Mouse (Mus musculus) left cerebral cortex, postnatal 10 days (tissue): ENCODE measurements around the gene Ctnnbip1. TPM values are rescaled to one million over a fixed set of nuclear protein-coding genes. Genes with fewer than 3 reads are reported as not detected.

Experiments used
- DNase-seq, 2 experiments: peaks; one replicate each; pipeline ENCODE4 v3.0.0; 2021 to 2022; ENCODE audit warnings: low spot score in 2 of 2, mixed read lengths in 1 of 2; ENCODE audit errors: extremely low spot score in 1 of 2
- intact Hi-C: fragments of 180-260 bp; cut with DNase I; formaldehyde crosslinking; loops from one replicate; pipeline ENCODE4 v1.15.1; 2025
- total RNA-seq, 2 experiments: library from RNA; stranded (reverse); gene quantifications; 2 replicates each; pipeline ENCODE4 v1.2.3; 2021

Gene Ctnnbip1
- total RNA-seq, 2 experiments from 2014 or later: 65.3 to 73.2 TPM

DNA sequence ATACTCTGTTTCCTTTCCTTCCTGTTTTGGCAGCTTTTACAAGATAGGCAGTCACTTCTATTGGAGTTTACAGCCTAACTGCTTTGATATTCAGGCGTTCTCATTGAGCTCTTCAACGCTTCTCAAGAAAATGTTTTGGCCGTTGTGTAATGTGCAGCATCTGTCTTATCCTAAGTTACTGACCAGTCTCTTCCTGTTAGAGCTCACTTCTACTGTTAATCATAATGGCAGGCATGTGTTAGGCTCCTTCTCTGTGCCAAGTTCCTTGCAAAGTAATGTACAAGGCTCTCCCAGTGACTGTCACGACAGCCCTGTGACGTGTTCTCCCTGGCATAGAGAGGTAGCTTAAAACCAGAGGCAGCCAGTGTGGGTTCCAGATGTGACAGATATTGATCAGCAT, 33.7 kb downstream of the Ctnnbip1 start:
- no peak for DNase-seq
- intact Hi-C loops: no loop called here

DNA sequence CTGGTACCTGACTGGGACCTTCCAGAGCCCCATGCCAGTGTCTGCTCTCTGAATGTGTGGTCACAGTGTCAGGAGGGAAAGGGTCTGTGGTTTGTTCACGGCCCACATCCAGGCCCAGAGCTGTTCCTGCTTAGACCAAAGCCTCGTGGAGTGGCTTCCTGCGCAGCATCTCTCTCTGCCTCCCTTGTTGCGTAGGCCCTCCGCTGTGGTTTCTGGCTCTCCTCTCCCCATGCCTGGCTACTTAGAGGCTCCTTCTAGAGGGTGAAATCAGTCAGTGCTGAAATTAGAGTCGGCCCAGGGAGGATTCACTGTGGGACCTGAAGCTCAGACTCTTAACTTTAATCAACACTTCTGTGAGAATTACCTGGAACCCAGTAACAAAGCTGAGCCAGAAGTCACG, 35.8 kb downstream of the Ctnnbip1 start:
- intact Hi-C loops: no loop called here
- DNase-seq: no peak

DNA sequence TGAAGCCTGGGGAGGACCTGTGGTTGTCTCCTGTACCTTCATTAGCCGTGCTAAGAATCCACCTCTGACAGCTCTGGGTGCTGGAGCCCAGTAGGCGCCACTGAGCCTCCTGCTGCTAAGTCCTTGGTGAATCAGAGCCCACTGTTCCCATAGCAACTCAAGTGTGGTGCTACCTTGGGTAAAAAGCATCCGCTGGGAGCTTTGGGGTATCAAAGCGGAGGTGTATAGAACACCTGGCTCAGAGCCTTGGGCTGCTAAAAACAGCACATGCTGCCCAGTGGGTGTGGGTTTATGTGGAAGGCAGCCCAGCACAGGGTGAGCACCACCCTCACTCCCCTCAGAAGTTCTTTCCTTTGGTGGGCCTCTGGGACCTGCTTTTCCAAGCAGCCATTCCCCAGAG, 38.1 kb downstream of the Ctnnbip1 start:
- intact Hi-C loops: no loop called here
- DNase-seq: peak in 1 of 2 experiments; percentile 61

DNA sequence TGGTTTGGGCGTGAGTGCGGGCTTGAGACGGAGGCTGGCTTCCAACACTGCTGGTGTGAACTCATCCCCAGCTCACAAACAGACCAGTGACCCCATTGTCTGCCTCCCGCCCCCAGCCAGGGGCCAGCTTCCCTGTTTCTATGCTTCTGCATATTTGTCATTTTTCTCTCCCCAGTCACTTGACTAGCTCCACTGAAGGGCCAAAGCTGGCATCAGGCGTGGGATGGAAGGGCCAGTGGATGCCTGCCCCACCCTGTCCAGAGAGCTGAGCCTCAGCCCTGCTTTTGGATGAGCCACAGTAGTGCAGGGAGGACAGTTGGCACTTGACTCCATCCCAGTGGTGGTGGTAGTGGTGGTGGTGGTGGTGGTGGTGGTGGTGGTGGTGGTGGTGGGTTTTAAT, 39.9 kb downstream of the Ctnnbip1 start:
- intact Hi-C loops: no loop called here
- DNase-seq: no peak

DNA sequence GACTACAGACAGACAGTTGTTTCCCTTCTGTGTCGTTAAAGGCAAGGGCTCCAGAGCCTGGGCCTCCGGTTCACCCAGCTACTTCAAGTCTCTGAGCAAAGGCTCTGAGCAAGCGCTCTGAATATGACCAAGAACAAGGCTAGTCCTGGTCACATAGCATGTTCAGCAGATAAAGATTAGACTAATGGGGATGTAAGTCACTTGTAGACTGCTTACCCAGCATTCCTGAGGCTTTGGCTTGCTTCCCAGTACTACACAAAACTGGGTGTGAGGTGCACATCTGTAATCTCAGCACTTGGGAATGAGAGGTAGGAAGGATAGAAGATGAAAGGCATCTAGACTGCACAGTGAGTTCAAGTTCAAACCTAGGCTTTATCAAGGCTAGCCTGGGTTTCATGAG, 40.4 kb downstream of the Ctnnbip1 start:
- intact Hi-C loops: no loop called here
- DNase-seq: no peak

DNA sequence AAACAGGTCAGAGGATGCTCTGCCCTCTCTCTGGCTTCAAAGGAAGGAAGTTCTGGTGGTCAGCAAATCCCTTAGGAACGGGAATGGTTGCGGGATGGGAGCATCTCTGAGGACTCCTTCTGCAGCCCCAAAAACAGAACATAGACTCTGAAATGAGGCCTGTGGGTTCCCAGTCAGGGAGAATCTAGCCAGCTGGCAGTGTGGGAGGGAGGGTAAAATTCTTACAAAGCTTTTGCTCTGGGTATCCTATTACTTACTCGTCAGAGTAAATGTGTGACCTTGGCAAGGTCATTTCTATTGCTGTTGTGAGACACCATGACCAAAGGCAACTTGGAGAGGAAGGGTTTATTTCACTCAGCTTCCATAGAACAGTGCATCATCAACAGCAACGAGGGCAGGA, 43.4 kb downstream of the Ctnnbip1 start:
- intact Hi-C loops: no loop called here
- DNase-seq: no peak

DNA sequence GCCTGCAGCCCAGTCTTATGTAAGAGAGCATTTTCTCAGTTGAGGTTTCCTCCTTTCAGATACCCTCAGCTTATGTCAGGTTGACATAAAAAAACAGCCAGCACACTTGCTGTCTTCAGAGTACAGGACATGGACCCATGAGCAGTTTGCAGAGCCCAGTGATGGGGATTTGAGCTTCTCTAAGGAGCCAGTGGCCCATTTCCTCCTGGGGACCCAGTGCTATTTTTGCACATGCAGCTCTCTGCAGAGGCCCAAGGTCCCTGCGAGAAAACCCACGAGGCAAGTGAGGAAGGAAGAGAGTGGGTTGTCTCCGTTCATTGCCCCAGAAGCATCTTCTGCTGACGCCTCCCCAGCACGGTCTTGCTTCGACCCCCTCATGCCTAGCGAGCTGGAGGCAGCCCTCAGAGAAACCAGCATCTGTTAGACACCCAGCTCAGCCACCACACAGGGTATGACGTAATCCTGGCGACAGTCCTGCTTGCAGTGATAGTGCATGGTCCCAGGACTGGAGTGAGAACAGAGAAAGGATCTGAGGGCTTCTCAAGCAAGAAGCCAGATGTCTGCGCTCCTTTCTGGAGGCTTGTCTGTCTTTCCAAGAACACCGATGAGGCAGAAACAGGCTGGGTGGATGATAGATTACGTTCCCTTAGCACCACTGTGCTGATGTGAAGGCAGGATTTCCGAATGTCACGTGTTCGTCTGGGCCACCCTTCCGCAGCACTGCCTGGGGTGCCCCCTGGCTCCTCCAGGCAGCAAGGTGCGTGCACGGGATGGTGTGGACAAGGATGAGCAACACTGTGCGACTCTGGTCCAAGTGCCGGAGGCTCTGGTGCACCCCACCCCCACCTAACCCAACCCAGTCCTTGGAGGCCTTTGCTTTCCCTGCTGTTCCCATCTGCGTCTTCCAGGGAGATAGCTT, 44.2 kb downstream of the Ctnnbip1 start:
- peak; percentile 73 to 80 for DNase-seq
- intact Hi-C loops: no loop called here

DNA sequence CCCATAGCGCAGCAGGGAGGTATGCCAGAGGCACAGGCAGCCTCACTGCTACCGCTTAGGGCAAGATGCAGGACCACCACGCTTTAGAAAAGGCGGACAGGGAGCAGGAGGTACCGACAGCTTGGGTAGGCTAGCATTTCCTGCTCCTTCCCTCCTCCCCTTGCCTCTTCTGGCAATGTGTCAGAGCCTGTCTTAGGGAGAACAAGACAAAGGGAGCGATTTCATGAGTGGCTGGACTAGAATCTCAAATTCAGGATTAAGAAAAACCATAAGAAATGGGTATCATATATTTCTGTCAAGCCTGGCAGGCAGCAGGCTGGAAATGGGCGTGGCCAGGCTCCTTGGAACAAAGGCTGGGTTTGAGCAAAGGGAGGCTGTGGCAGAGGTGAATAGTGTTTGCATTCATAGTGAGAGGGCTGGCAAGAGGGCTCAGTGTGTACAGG, 44.9 kb downstream of the Ctnnbip1 start:
- peak in 1 of 2 experiments; percentile 72 for DNase-seq
- intact Hi-C loops: no loop called here

DNA sequence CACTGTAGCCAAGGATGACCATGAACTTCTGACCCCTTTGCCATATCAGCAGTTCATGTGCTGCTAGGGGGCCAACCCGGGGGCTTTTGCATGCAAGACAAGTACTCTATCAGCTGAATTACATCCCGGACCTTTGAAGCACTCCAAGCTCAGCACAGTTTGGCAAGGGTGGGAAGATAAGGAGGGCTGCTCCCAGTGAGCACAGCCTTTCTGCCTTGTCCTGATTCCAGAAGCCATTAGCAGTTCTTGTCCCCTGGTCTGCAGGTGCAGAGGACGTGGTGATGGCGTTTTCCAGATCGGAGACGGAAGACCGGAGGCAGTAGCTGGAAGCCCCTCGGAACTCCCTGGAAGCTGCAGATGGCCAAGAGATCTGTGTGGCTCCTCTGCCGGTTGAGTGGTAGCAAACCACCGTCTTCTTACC, 45.9 kb downstream of the Ctnnbip1 start:
- intact Hi-C loops: no loop called here
- no peak for DNase-seq

DNA sequence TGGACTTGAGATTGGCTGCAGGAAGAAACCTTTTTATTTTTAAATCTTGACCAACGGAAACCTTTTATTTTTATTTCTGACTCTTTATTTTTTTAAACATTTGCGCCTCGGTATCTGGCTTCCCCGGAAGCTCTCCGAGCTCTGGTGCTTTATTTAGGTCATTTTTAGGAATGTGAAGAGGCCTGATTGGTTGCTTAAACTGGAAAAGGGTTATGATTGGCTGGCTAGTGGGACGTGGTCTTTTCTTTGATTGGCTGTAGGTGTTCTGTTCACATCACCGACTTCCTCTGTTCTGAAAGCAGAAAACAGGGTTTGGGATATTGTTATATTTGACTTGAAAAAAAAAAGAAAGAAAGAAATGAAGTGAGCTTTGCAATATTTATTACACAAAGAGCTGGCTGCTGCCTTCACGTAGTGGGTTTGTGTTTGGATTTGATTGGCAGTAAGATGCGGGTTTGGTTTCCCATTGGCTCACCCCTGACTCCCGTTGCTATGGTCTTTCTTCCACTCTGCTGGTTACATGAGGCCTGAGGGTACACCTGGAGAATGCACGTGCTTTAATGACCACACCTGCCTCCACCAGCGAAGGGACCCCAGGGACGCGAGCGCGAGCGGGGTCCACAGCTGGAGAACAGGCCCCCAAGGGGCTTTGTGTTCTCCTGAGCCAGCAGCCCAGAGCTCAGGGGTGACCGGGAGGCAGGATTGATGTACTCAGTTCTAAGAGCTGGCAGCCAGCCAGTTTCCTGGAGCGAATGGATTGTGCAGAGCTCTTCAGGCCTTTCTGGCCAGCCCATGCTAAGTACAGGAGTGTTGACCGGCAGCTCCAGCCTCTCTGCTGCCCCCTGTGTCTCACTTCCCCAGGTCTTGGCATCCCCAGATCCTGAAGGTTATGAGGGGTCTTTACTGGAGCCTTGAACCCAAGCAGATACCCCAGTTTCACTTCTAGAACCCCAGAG, 46.7 kb downstream of the Ctnnbip1 start:
- DNase-seq: peak; percentile 56 to 92

DNA sequence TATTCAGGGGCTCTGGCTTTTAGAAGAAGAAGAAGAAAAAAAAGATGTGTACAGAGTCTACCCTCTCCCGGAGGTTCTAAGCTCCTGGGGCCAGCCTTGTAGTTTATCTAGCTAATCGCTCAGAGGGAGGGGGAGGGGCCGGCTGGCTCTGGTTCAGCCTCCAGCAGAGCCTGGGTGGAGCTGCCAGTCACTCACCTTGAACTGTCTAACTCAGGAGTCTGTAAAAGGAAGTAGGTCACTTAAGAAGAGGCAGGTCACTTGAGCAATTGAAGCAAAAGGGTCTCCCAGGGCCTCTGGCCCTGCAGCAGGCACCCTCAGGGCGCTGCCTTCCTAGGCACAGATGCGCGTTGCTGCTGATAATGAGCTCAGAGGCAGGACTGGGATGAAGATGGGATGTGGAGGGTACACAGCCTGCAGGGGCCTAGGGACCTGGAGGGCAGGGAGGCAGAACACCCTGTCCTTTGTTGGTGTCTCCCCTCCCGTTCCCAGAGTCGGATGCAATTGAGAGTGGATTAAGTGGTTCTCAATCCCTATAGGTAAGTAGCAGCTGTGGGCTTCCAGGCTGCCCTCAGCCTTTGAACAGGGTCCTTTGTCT, 49.5 kb downstream of the Ctnnbip1 start:
- no peak for DNase-seq
- intact Hi-C loops: no loop called here

More for the DNA sequence above, 46.7 kb downstream of the Ctnnbip1 start:
- intact Hi-C loops: no loop called here

DNA sequence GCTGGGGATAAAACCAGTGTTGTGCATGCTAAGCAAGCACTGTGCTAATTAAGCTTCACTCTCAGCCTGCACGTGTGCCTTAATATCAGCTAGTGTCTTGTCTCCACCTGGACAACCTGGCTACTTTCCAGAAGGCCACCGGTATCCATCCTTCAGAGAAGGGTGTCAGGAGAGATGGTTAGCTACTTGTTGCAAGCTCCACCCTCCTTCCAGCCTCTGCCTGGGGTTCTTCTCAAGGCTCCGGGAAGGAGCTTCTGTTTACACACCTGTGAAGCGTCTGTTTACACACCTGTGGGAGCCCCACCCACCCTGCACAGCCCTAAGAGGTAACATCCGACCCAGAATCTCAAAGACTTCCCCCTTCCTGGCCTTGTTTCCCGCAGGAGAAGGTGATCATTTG, 50.6 kb downstream of the Ctnnbip1 start:
- intact Hi-C loops: no loop called here

DNA sequence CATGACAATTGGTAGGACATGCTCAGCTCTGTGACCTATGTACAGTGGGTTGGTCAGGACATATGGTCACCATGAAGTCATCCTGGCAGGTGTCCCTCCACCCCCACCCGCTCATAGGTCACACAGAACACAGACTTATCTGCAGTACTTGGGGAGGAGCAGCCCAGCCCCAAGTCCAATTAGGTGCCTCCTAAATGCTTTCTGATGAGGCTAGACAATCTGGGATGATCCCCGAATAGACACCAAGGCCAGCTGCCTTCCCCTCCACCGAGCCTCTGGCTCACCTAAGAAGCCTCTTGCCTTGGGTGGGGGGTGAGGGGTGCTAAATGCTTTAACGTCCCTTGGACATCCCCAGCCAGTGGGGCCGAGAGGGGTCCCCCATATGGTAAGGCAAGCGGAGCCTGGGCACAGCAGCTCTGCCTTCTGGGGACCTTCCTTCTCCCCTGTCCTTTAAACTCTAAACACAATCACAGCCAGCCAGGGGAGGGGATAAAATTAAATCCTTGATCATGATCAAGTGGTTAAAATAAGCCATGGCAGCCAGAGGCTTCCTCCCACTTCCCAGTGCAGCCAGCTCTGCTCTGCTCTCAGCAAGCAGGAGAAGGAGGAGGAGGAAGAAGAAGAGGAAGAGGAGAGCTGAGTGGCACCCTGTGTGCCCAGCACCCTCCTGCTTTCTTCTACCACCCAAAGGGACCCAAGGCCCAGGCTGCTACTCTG, 51.9 kb downstream of the Ctnnbip1 start:
- no peak for DNase-seq

More for the DNA sequence above, 50.6 kb downstream of the Ctnnbip1 start:
- no peak for DNase-seq

DNA sequence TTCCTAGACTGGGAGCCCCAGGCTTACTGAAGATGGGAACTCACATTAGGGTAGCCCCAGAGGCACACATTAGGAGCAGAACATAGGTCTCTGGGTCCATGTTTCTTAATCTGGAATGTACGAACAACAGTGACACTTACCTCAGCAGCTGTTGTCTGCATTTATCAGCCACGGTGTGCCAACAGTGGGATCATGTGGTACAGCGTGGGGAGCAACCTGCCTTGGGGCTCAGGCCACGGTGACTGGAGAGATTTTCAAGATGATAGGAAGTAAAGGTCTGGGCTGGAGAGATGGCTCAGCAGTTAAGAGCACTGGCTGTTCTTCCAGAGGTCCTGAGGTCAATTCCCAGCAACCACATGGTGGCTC, 52.4 kb downstream of the Ctnnbip1 start:
- no peak for DNase-seq
- intact Hi-C loops: no loop called here

More for the DNA sequence above, 51.9 kb downstream of the Ctnnbip1 start:
- intact Hi-C loops: no loop called here

DNA sequence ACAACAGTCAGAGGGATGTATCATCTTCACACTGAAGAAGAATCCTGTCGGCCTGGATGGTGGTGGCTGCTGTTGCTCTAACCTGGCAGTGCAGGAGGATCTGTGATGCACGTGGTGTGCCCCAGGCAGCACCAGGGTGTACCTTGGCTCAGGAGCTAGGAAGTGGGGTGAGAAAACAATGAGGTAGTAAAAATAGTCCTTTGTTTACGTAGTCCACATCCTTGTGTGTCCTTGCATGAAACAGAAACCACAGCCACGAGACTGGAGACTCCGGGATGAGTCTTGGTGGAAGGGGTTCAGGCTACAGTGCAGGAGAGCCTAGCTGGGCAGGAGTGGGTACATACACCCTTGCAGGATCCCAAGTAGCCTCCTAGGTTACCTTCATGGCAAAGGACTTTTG, 53.2 kb downstream of the Ctnnbip1 start:
- intact Hi-C loops: no loop called here
- no peak for DNase-seq

DNA sequence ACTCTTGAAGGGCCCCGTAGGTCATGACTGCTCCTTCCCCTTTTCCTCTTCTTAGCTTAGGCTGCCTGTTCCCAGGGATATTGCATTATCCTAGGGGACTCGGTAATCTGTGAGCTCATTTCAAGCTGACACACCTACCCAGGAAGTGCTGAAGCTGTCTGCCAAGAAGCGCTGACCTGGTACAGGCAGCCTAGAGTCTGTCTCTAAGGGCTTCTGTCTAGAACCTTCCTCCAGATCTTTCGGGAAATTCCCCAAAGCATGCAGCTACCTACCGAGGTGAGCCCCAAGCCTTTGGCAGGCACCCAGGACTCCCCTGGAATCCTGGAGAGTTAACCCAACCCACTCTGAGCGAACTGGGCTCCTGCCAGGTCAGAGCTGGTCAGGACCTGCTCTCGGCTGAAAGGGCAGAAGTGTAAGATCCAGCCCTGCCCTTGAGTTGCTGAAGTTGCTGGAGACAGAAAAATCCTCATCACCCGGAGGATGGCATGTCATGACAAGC, 53.7 kb downstream of the Ctnnbip1 start:
- DNase-seq: peak in 1 of 2 experiments; percentile 76
- intact Hi-C loops: no loop called here

DNA sequence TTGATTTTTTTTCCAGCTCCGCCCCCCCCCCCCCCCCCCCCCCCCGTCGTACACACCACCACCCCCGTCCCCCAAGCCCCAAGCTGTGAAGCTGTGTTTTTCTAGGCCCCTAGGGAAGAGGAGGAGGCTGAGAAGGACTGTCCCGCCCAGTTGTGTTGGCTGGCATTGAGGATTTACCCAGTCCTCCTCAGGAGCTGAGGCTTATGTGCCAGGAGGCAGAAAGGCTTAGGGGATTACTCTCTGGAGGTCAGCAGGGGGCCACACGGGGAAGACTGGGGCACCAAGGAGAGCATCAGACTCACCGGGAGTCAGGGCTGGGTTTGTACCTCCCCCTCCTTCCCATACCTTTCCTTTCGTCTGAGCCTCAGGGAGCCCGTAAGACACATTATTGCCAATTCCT, 54.4 kb downstream of the Ctnnbip1 start:
- intact Hi-C loops: no loop called here
- no peak for DNase-seq

DNA sequence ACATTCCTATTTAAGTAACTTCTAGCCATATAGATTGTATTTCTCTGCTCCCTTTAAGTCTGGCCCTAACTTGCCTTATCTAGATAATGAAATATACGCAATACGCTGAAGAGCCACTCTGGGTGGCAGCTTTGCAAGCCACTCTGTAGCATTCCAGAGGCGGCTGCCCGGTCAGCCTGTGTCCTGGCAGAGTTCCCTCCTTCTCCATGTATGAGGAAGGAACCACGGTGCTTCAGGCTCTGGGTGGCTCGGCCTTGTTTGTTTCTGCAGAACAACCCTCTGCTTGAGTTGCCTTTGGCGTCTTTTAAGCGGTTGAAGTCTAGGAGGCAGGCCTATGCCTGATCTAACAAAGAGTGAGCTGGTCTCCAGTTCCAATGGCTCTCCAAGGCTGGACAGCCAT, 54.8 kb downstream of the Ctnnbip1 start:
- no peak for DNase-seq
- intact Hi-C loops: no loop called here
